Mouse (Mus musculus) small intestine, adult 2 months (tissue): ENCODE measurements around the gene Vwa7.

Experiments
- CTCF ChIP-seq: fragments of 200-500 bp; IDR thresholded peaks from 2 replicates; pipeline ENCODE4 v1.5.1; 2012; ENCODE audit warnings: low read depth, mild to moderate bottlenecking, control low read depth, inconsistent platforms, low read length, moderate library complexity, mixed read lengths; ENCODE audit not compliant: insufficient replicate concordance, insufficient read length; ENCODE audit errors: extremely low read depth
- POLR2A ChIP-seq: fragments of 200-500 bp; IDR thresholded peaks from 2 replicates; pipeline ENCODE4 v1.6.1; 2012; ENCODE audit warnings: low read depth, mild to moderate bottlenecking, control low read depth, inconsistent platforms, low read length, moderate library complexity

DNA sequence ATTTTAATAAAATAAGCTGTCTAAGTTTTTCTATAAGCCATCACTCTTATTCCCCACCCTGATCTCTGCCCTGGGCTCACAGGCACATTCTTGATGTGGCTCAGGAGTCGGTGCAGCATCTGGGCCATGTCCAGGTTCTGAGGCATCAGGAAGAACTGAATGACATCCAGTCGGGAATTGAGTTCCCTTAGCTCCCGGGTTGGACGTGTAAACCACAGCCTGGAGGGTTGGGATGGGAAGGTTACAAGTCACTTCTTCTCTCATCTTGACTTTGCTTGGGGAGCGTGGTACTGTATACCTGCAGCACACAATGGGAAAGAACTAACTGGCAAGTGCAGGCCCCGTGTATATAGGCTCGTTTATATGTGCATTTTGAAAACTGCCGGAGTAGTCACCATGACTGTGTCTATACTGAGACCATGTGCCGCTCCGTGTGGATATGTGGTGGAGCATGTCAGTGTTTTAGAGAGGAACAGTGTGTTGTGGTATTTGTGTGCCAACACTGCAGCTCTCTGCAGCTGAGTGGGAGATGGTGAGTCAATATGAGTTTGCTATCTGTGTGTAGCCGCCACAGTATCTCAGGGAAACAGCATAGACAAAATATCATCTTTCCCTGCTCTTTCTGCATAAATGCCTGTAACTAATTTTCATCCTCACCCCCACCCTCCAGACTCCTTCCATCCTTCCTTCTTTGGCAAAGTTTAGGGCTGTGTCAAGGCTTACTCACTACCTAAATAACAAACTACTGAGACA is 22.9 kb downstream of the Vwa7 start:
- TF ChIP-seq POLR2A, result no peak
- no peak for TF ChIP-seq CTCF
